Mouse (Mus musculus): ENCODE data around the gene Ndufb3. TPM values are rescaled to one million over a fixed set of nuclear protein-coding genes. Genes with fewer than 3 reads are reported as not detected.
"Not testable (repeated sequence)": the region's sequence is repeated elsewhere in the genome, so short reads cannot be mapped to it uniquely, and the experiment has no call there.

Ndufb3 gene
- total RNA-seq, 2 experiments from 2014 or later: 107 to 116 TPM

- ATAC-seq (replicated peaks; ENCODE audit: low FRiP score, low TSS enrichment, poor library complexity, severe bottlenecking): no peak
These were observed 29.0 kb downstream of the Ndufb3 start for GRCm38 (mm10) chr1:58615146-58615545.

- no peak for ATAC-seq (replicated peaks; ENCODE audit: low FRiP score, low TSS enrichment, poor library complexity, severe bottlenecking)
These were observed 30.0 kb downstream of the Ndufb3 start for GRCm38 (mm10) chr1:58616176-58616575.

GRCm38 (mm10) chr1:58617076-58617475, 30.9 kb downstream of the Ndufb3 start:
- no peak for ATAC-seq (replicated peaks; ENCODE audit: low FRiP score, low TSS enrichment, poor library complexity, severe bottlenecking)

GRCm38 (mm10) chr1:58617978-58618668, 31.9 kb downstream of the Ndufb3 start:
- no peak for ATAC-seq (replicated peaks; ENCODE audit: low FRiP score, low TSS enrichment, poor library complexity, severe bottlenecking)

- ATAC-seq (replicated peaks; ENCODE audit: low FRiP score, low TSS enrichment, poor library complexity, severe bottlenecking): no peak
These were observed 32.6 kb downstream of the Ndufb3 start for GRCm38 (mm10) chr1:58618766-58619165.

GRCm38 (mm10) chr1:58621251-58621650, 35.1 kb downstream of the Ndufb3 start:
- no peak for ATAC-seq (replicated peaks; ENCODE audit: low FRiP score, low TSS enrichment, poor library complexity, severe bottlenecking)

- ATAC-seq (replicated peaks; ENCODE audit: low FRiP score, low TSS enrichment, poor library complexity, severe bottlenecking): no peak
These were observed 36.0 kb downstream of the Ndufb3 start for GRCm38 (mm10) chr1:58621996-58622748.

GRCm38 (mm10) chr1:58628847-58629246, 42.7 kb downstream of the Ndufb3 start:
- ATAC-seq (replicated peaks; ENCODE audit: low FRiP score, low TSS enrichment, poor library complexity, severe bottlenecking): not testable (repeated sequence)

Other genes with a start within 250 kb of the Ndufb3 start
- 135 and 139 TPM in 2 replicates for gene Bzw1, start 193.5 kb upstream of the Ndufb3 start, total RNA-seq (2014; fragmentation: Nextera tagmentation)
- gene Bzw1, start 193.5 kb upstream of the Ndufb3 start, total RNA-seq (2017): 242 and 249 TPM in 2 replicates
- 269 and 310 TPM in 2 replicates for gene Clk1, start 162.3 kb upstream of the Ndufb3 start, total RNA-seq (2014; fragmentation: Nextera tagmentation)
- gene Clk1, start 162.3 kb upstream of the Ndufb3 start, total RNA-seq (2017): 403 and 497 TPM in 2 replicates
- gene Nif3l1, start 141.2 kb upstream of the Ndufb3 start, total RNA-seq (2014; fragmentation: Nextera tagmentation): 30.9 and 45.4 TPM in 2 replicates
- gene Nif3l1, start 141.2 kb upstream of the Ndufb3 start, total RNA-seq (2017): 56.8 and 79.4 TPM in 2 replicates
- gene Ppil3, start 140.9 kb upstream of the Ndufb3 start, total RNA-seq (2014; fragmentation: Nextera tagmentation): 96.1 and 99.1 TPM in 2 replicates
- 86.2 and 94.3 TPM in 2 replicates for gene Ppil3, start 140.9 kb upstream of the Ndufb3 start, total RNA-seq (2017)
- 101 and 111 TPM in 2 replicates for gene Orc2, start 81.3 kb upstream of the Ndufb3 start, total RNA-seq (2014; fragmentation: Nextera tagmentation)
- gene Orc2, start 81.3 kb upstream of the Ndufb3 start, total RNA-seq (2017): 138 and 155 TPM in 2 replicates
- gene Fam126b, start 61 bp upstream of the Ndufb3 start, total RNA-seq (2014; fragmentation: Nextera tagmentation): 21.1 and 25.1 TPM in 2 replicates
- gene Fam126b, start 61 bp upstream of the Ndufb3 start, total RNA-seq (2017): 11.3 and 17.8 TPM in 2 replicates
- gene Als2cr12, start 109.6 kb downstream of the Ndufb3 start, total RNA-seq (2014; fragmentation: Nextera tagmentation): not detected in 2 replicates
- gene Als2cr12, start 109.6 kb downstream of the Ndufb3 start, total RNA-seq (2017): not detected in 2 replicates
- 51.7 and 65.3 TPM in 2 replicates for gene Cflar, start 125.1 kb downstream of the Ndufb3 start, total RNA-seq (2014; fragmentation: Nextera tagmentation)
- 26.9 and 53.4 TPM in 2 replicates for gene Cflar, start 125.1 kb downstream of the Ndufb3 start, total RNA-seq (2017)
- 25.6 and 37.4 TPM in 2 replicates for gene Casp8, start 209.0 kb downstream of the Ndufb3 start, total RNA-seq (2014; fragmentation: Nextera tagmentation)
- gene Casp8, start 209.0 kb downstream of the Ndufb3 start, total RNA-seq (2017): 57.4 and 69.1 TPM in 2 replicates

Data from megakaryocyte-erythroid progenitor cell, adult 5-6 weeks (primary cell).